Mouse (Mus musculus) limb, embryonic 11.5 days (tissue): ENCODE measurements around the gene Kif26a. TPM values are rescaled to one million over a fixed set of nuclear protein-coding genes. Genes with fewer than 3 reads are reported as not detected.

Experiments used
- ATAC-seq: fragments of 200-750 bp; cut with Nextera tagmentation; 2 replicates; pipeline ENCODE4 v1.8.0; 2017; ENCODE audit warnings: low read depth; ENCODE audit not compliant: insufficient number of reproducible peaks, low FRiP score, low TSS enrichment
- DNase-seq: peaks from one replicate; pipeline ENCODE4 v3.0.0-alpha.2; 2015; ENCODE audit warnings: low spot score
- H3K27ac ChIP-seq: fragments of 300-500 bp; sonication (generic); replicated peaks from 2 replicates; pipeline ENCODE4 v1.5.1; 2014; ENCODE audit warnings: low read depth, mild to moderate bottlenecking, low read length
- H3K27me3 ChIP-seq: fragments of 300-500 bp; sonication (generic); 2 replicates; pipeline ENCODE4 v1.6.1; 2014; ENCODE audit warnings: mild to moderate bottlenecking, low read length, mixed read lengths; ENCODE audit not compliant: control insufficient read depth, insufficient read depth
- H3K36me3 ChIP-seq: fragments of 300-500 bp; sonication (generic); 2 replicates; pipeline ENCODE4 v1.6.1; 2014; ENCODE audit warnings: mild to moderate bottlenecking, low read length, moderate library complexity, mixed read lengths; ENCODE audit not compliant: control insufficient read depth, insufficient read depth
- H3K4me1 ChIP-seq: fragments of 300-500 bp; sonication (generic); 2 replicates; pipeline ENCODE4 v1.6.1; 2014; ENCODE audit warnings: low read length, mixed read lengths; ENCODE audit not compliant: control insufficient read depth, insufficient read depth
- H3K4me2 ChIP-seq: fragments of 300-500 bp; sonication (generic); 2 replicates; pipeline ENCODE4 v1.6.1; 2014; ENCODE audit warnings: low read depth, mild to moderate bottlenecking, moderate library complexity; ENCODE audit not compliant: severe bottlenecking
- H3K4me3 ChIP-seq: fragments of 300-500 bp; sonication (generic); 2 replicates; pipeline ENCODE4 v1.5.1; 2014; ENCODE audit warnings: low read depth, low read length
- H3K9ac ChIP-seq: fragments of 300-500 bp; sonication (generic); 2 replicates; pipeline ENCODE4 v1.6.1; 2014; ENCODE audit warnings: mild to moderate bottlenecking, low read length
- H3K9me3 ChIP-seq: fragments of 300-500 bp; sonication (generic); 2 replicates; pipeline ENCODE4 v1.6.1; 2016; ENCODE audit warnings: low read length; ENCODE audit not compliant: control insufficient read depth
- WGBS: fragments of 180-500 bp; shearing (Covaris S2); extraction: QIAGEN DNeasy Blood & Tissue Kit; methylation state at CpG from one replicate; pipeline ENCODE4 v1.1.7; 2014; 5-methylcytosine and 5-hydroxymethylcytosine counted together
- polyA plus RNA-seq: library from polyadenylated mRNA; unstranded; fragments of >200 nt; fragmentation: Nextera tagmentation; extraction: Ambion mirVana; gene quantifications from 2 replicates; pipeline ENCODE4 v1.2.1, GENCODE M21; 2014

Kif26a gene
- polyA plus RNA-seq, 1 experiment from 2014 or later: 3.5 TPM

DNA sequence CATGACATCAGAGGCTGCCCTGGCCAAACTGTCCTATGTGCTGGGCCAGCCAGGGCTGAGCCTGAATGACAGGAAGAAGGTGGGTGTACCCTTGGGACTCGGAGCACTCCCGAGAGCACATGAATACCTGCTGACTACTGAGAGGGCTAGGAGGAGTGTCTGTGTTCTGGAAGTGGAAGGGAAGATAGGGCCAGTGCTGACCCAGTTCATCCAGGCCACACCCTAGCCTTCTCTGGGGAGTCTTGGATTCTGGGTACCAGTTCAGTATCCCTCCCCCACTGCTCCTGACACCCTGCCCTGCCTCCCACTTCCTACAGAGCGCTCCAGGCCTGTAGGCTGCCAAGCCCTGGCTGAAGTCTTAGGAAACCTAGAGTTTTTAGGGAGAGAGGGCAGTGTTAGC, 24.8 kb upstream of the Kif26a start:
- H3K9ac ChIP-seq: no peak overlapping the region
- H3K27me3 ChIP-seq: no peaks in the 10 kb centered on the region
- H3K4me3 ChIP-seq: no peak overlapping the region
- H3K4me2 ChIP-seq: no peak overlapping the region
- ATAC-seq (no peak), DNase-seq (no peak)
- no peaks in the 10 kb centered on the region for H3K36me3 ChIP-seq
- no peaks in the 10 kb centered on the region for H3K9me3 ChIP-seq
- 82% methylated on average over 3 of the region's 3 CpGs for WGBS
- no peaks in the 10 kb centered on the region for H3K4me1 ChIP-seq
- H3K27ac ChIP-seq: no peak overlapping the region

DNA sequence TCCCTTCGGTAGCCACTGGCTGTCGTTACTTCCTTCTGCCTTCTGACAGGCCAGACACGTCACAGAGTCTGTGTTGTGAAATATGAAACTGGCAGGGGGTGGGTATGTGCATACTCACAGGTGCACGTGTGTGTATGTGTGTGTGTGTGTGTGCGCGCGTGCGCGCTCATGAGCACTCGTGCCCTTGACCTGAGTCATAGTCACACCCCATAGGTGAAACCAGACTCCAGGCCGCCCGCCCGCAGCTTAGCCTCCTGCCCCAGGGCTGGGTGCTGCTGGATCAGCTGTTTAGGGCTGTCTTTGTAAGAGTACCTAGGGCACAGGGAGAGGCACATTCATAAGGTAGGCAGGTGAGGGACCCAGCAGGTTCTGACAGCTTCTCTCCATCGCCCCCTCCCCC, 20.1 kb upstream of the Kif26a start:
- ATAC-seq: peak; percentile 44
- H3K36me3 ChIP-seq: no peaks in the 10 kb centered on the region
- H3K9me3 ChIP-seq: no peaks in the 10 kb centered on the region
- peaks cover 2% of the 10 kb centered on the region; the same call in 1 of the 2 replicates for H3K4me1 ChIP-seq
- no peak overlapping the region for H3K9ac ChIP-seq
- peaks cover 11% of the 10 kb centered on the region for H3K27me3 ChIP-seq
- no peak overlapping the region for H3K4me3 ChIP-seq
- WGBS: 65% methylated on average over 14 of the region's 14 CpGs
- no peak overlapping the region for H3K27ac ChIP-seq
- DNase-seq: peak; percentile 38
- H3K4me2 ChIP-seq: no peak overlapping the region

GRCm38 (mm10) chr12:112126931-112127635, 18.9 kb upstream of the Kif26a start:
- DNase-seq: peak; percentile 29
- WGBS: 63% methylated on average over 14 of the region's 14 CpGs
- peaks cover 3% of the 10 kb centered on the region; the same call in 1 of the 2 replicates for H3K4me1 ChIP-seq
- peaks cover 22% of the 10 kb centered on the region for H3K27me3 ChIP-seq
- no peak overlapping the region for H3K4me3 ChIP-seq
- ATAC-seq: no peak
- no peak overlapping the region for H3K4me2 ChIP-seq
- no peak overlapping the region for H3K9ac ChIP-seq
- H3K9me3 ChIP-seq: no peaks in the 10 kb centered on the region
- H3K27ac ChIP-seq: no peak overlapping the region
- H3K36me3 ChIP-seq: no peaks in the 10 kb centered on the region

DNA sequence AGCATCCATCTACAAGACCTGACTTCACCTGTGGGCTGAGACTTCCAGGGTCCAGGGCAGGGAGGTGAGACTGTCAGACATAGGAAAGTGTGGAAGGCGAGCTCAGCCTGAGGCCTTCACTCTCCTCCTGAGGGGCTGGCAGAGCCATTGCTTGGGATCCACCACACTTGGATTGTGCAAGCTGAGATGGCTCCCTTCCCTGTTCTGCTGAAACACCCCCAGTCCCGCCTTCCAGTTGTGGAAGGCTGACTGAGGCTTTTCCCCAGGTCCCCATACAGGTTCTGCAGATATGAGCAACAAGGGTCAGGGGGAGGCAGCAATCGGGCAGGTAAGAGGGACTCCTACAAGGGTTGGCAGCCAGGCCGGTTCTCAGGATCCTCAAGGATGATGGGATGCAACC, 17.5 kb upstream of the Kif26a start:
- H3K36me3 ChIP-seq: no peaks in the 10 kb centered on the region
- no peaks in the 10 kb centered on the region for H3K9me3 ChIP-seq
- H3K4me2 ChIP-seq: no peak overlapping the region
- 78% methylated on average over 4 of the region's 4 CpGs for WGBS
- H3K27ac ChIP-seq: no peak overlapping the region
- H3K4me3 ChIP-seq: no peak overlapping the region
- ATAC-seq: no peak
- peaks cover 3% of the 10 kb centered on the region; the same call in 1 of the 2 replicates for H3K4me1 ChIP-seq
- no peak overlapping the region for H3K9ac ChIP-seq
- H3K27me3 ChIP-seq: peaks cover 31% of the 10 kb centered on the region
- DNase-seq: no peak

GRCm38 (mm10) chr12:112129300-112129856, 16.6 kb upstream of the Kif26a start:
- H3K4me3 ChIP-seq: no peak overlapping the region
- no peak for DNase-seq
- no peak overlapping the region for H3K27ac ChIP-seq

DNA sequence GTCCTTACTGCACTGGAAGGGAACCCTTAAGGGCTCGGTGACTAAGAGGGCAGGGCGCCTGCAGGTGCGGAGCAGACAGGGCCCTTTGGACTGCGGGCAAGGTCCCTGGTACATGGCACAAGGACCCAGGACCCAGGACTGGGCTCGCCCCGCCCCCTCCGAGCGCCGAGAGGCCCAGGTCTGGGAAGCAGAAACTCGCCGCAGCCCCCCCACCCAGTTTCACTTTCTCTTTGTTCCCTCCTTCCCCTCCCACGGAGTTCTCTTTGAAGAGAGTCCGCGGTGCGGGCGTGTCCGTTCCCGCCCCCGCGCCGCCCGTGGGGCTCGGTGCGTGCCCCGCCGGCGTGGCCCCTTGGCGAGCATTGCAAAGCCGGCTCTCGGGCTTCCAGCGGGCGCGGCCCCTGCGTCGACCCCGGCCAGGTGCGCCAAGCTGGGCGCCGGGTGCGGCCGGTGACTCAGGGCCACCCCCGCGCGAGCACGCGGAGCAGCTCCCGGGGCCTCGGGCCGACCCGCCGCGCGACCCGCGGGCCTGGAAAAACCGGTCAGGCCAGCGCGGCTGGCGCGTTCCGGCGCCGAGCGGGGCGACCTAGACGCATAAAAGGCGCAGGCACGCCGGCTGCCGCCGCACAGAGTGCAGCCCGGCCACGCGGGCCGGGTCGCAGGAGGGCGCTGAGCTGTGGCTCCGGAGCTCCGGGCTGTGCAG, 15.7 kb upstream of the Kif26a start:
- ATAC-seq (peak; percentile 46; the same call in 1 of the 2 replicates), DNase-seq (peak; percentile 75)
- under 1% methylated on average over 79 of the region's 79 CpGs for WGBS
- no peaks in the 10 kb centered on the region for H3K36me3 ChIP-seq
- peaks cover 31% of the 10 kb centered on the region for H3K27me3 ChIP-seq
- peaks cover 3% of the 10 kb centered on the region; the same call in 1 of the 2 replicates for H3K4me1 ChIP-seq
- no peaks in the 10 kb centered on the region for H3K9me3 ChIP-seq
- H3K9ac ChIP-seq: peak overlapping the region; percentile 80
- H3K4me3 ChIP-seq: peak overlapping the region; percentile 54
- no peak overlapping the region for H3K27ac ChIP-seq
- H3K4me2 ChIP-seq: peak overlapping the region; percentile 88

More at GRCm38 (mm10) chr12:112129300-112129856, 16.6 kb upstream of the Kif26a start:
- no peak for ATAC-seq
- Histone ChIP-seq H3K4me1 (peaks cover 3% of the 10 kb centered on the region; the same call in 1 of the 2 replicates), H3K27me3 (peaks cover 31% of the 10 kb centered on the region), H3K9ac (no peak overlapping the region), H3K36me3 (no peaks in the 10 kb centered on the region), H3K9me3 (no peaks in the 10 kb centered on the region), H3K4me2 (no peak overlapping the region)
- 55% methylated on average over 6 of the region's 6 CpGs for WGBS

- peaks cover 3% of the 10 kb centered on the region; the same call in 1 of the 2 replicates for H3K4me1 ChIP-seq
- peak overlapping the region; percentile 80; the same call in 1 of the 2 replicates for H3K9ac ChIP-seq
- DNase-seq (peak; percentile 45), ATAC-seq (no peak)
- peak overlapping the region; percentile 88 for H3K4me2 ChIP-seq
- WGBS: 12% methylated on average over 32 of the region's 32 CpGs
- H3K4me3 ChIP-seq: peak overlapping the region; percentile 54
- no peaks in the 10 kb centered on the region for H3K36me3 ChIP-seq
- peaks cover 31% of the 10 kb centered on the region for H3K27me3 ChIP-seq
- H3K9me3 ChIP-seq: no peaks in the 10 kb centered on the region
- no peak overlapping the region for H3K27ac ChIP-seq
These were observed 15.1 kb upstream of the Kif26a start for GRCm38 (mm10) chr12:112130957-112131356.

DNA sequence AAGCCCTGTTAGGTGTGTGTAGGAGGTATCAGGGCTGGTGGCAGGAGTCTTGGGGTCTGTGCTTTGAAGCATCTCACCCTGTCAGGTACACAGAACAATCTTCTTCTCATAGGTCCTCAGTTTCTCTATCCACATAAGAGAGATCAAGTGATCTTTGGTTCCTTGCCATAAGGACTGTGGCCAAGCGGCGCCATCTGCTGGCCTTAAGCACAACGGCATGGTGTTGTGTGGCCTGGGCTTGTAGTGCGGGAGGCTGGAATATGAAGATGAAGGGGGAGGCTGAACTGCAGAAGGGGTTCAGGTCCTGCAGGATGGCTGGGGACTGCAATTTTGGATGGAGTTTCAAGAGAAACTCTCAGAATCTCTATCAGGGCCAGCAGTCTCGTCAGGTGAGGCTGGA, 5.8 kb upstream of the Kif26a start:
- ATAC-seq (no peak), DNase-seq (peak; percentile 65)
- H3K9ac ChIP-seq: no peak overlapping the region
- 7% methylated on average over 5 of the region's 5 CpGs for WGBS
- no peaks in the 10 kb centered on the region for H3K9me3 ChIP-seq
- no peaks in the 10 kb centered on the region for H3K36me3 ChIP-seq
- peaks cover 10% of the 10 kb centered on the region for H3K4me1 ChIP-seq
- H3K27me3 ChIP-seq: peaks cover 36% of the 10 kb centered on the region
- H3K4me3 ChIP-seq: no peak overlapping the region
- H3K4me2 ChIP-seq: no peak overlapping the region
- H3K27ac ChIP-seq: no peak overlapping the region
